Mouse (Mus musculus) adrenal gland, postnatal 4 days (tissue): ENCODE measurements around the gene Aifm3. TPM values are rescaled to one million over a fixed set of nuclear protein-coding genes. Genes with fewer than 3 reads are reported as not detected.

Source experiments
- DNase-seq, 2 experiments: peaks; one replicate each; pipeline ENCODE4 v3.0.0; 2021 to 2022; ENCODE audit warnings: low spot score in 2 of 2, mixed read lengths in 2 of 2
- long read RNA-seq, 2 experiments: library from polyadenylated mRNA; stranded (forward); transcript quantifications; one replicate each; pipeline ENCODE4 v2.0.0; 2021
- total RNA-seq, 2 experiments: library from RNA; stranded (reverse); gene quantifications; 2 replicates each; pipeline ENCODE4 v1.2.3; 2021

Aifm3 gene
- total RNA-seq, result 1 to 10 TPM; 7.5 to 8.5 TPM
- long read RNA-seq, experiment 1, partial matches to known transcripts, result 1 of 5 reads
- long read RNA-seq, experiment 1, other reads (novel, unspliced or antisense), result 2 of 5 reads
- long read RNA-seq, experiment 2, transcript Aifm3-201 (21 exons, 2,688 nt), result major isoform, 5 of 11 reads
- long read RNA-seq, experiment 2, partial matches to known transcripts, result 4 of 11 reads
- long read RNA-seq, experiment 2, other reads (novel, unspliced or antisense), result 2 of 11 reads

DNA sequence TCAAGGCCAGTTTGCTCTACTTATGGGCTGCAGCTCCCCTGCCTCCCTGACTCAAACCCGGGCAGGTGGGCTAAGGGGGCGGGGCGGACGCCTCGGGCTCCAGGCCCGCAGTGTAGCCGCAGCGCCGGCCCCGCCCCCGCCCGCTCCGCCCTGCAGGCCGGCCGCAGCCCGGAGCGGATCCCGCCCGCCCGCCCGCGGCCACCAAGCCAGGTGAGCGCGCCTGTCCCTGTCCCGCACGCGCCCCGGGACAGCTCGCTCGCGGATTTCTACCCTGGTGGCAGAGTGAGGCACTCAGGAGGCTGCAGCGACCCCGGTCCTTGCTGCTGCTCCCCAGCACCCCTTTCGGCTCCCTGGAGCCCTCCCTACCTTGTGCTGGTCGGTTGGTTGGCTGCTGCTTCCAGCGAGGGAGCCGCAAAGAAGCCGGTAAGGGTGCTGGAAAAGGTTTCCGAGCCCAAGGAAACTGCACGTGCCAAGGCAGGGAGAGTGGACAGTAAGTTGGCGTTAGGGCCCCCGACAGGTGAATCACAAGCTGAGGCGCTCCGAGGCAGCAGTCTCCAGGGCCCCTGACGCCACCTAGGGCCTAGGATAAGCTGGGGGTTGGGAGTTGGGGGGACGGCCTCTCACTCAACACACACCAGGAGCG is at the start of gene Aifm3:
Gene Aifm3 (plus strand): TSS at position 143 of the 643 bp plus-strand sequence.
- no peak for DNase-seq

DNA sequence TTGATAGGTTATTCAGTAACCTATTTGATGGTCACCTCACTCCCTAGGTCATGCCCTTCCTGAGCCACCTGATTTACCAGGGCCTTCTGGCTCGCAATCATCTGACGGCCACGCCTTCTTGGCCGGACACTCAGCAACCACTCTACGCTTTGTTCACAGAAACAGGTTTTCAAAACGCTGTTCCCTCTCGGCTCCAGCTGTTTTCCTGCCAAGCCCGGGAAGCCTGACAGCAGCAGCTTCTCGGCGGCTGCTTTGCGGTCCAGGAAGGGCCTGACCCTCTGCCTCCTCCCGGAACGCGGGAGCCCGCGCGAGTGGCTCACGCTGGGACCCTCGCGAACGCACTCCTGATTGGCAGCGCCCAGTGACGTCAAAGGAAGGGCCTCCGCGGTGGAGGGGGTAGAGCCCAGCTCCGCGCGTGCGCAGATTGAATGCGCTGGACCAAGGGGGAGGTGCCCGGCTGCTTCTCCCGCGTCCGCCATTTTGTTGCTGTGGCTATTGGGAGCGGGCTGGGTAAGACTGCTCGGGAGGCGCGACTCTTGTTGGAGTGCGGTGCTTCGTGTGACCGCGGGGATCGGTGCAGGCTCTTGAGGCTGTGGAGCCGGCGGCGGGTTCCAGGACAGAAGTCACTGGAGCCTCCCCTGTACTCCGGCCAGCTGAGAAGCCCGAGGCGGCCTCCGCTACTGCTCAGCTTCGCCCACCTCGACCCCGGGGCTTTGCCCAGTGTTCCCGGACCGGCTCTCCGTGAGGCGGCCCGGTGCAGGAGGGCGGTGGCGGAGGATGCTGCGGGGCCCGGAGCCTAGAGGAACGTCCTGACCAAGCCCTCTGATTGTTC is 37.7 kb upstream of the Aifm3 start, which contains the start of gene Crkl:
Gene Crkl (plus strand): TSS at position 447 of the 832 bp plus-strand sequence.
- peak; percentile 94 to 97 for DNase-seq

DNA sequence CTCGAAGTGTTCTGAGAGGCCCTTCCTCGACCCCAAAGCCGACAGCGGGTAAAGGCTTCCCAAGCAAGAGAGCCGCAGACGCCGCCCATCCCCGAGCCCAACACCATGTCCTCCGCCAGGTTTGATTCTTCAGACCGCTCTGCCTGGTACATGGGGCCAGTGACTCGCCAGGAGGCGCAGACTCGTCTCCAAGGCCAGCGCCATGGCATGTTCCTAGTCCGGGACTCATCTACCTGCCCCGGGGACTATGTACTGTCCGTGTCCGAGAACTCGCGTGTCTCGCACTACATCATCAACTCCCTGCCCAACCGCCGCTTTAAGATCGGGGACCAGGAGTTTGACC is 37.1 kb upstream of the Aifm3 start:
- peak in 1 of 2 experiments; percentile 13 for DNase-seq

GRCm38 (mm10) chr16:17456901-17457300 is 32.5 kb upstream of the Aifm3 start:
- no peak for DNase-seq

DNA sequence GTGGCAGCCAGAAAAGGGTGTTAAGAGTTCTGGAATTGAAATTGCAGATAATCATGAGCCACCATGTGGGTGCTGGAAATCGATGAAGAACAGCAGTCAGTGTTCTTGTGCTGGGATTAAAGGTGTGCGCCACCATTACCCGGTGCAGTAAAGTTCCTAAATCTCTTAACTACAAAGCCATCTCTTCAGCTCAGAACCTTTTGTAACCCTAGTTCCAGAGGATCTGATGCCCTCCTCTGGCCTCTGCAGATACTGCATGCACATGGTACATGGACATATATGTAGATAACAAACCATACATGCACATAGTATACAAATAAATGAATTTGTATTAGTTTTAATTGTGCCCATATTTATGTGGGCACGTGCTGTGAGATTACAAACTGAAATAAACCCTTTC is 29.2 kb upstream of the Aifm3 start:
- no peak for DNase-seq

DNA sequence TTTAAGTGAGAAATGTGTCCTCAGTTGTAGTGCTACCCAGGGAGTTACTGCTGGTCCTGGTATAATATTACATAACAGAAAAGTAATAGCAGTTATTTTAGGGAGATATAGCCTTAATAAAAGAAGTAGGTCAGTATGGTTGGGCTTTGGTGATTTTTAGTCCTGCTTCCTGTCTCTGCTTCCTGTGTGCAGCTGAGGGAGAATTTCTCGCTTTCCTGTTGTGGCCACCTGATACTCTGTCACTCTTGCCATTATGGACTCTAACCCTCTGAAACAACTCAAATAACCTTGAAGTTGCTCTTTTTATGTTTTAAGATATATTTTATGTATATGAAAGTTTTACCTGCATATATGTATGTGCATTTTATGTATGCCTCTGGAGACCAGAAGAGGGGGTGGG is 27.8 kb upstream of the Aifm3 start:
- DNase-seq, result no peak

DNA sequence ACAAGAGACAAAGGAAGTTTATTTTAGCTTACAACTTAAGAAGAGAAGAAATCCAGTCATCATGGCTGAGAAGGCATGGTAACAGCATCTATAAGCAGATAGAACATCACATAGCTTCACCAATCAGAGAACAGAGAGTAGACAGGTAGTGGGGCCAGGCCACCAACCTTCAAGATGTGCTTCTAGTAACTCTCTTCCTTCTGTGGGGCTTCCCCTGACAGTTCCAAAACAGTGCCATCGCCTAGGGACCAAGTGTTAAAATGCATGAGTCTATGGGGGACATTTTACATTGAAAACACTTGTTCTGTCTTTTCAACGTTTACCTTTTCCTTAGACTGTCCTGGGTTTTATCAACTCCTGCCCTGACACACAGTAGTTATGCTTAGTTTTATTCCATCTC is 26.2 kb upstream of the Aifm3 start:
- DNase-seq, result no peak

- DNase-seq, result no peak
Measured at GRCm38 (mm10) chr16:17466875-17467663, 22.3 kb upstream of the Aifm3 start.

DNA sequence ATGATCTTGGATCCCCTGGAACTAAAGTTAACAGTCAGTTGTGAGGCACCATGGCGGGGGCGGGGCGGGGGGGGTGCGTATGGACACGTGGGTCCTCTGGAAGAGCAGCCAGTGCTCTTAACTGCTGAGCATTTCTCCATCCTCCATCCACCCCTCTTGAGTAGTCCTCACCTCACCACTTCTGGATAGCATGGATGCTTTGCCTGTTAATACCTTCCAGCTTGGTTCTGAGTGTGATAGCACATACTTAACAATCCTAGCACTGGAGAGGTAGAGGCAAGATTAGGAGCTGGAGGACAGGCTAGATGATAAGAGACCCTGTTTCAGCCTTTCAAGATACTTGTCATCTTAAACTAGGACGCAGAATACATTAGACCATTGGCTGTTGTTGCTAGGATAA is 16.9 kb upstream of the Aifm3 start:
- no peak for DNase-seq

- no peak for DNase-seq
Measured at GRCm38 (mm10) chr16:17474091-17474490, 15.3 kb upstream of the Aifm3 start.

DNA sequence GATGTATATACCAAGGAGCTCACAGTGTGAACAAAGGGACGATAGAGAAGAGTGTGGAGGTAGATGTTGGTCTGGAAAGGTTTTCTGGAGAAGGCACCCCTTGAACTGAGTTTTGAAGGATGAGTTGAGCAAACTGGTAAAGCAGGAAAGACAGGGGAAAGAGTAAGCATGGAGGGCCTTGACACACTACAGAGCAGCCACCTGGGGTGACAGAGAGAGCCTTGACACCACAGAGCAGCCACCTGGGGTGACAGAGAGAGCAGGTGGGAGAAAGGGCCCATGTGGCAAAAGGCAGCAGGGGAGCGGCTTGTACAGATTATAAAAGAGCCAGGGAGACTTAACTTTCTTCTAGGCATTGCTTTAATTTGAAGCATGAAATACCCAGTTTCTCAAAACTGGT is 14.7 kb upstream of the Aifm3 start:
- DNase-seq, result no peak

- DNase-seq, result no peak
Measured at GRCm38 (mm10) chr16:17475326-17475725, 14.1 kb upstream of the Aifm3 start.

- DNase-seq, result no peak
Measured at GRCm38 (mm10) chr16:17478331-17478943, 11.0 kb upstream of the Aifm3 start.

DNA sequence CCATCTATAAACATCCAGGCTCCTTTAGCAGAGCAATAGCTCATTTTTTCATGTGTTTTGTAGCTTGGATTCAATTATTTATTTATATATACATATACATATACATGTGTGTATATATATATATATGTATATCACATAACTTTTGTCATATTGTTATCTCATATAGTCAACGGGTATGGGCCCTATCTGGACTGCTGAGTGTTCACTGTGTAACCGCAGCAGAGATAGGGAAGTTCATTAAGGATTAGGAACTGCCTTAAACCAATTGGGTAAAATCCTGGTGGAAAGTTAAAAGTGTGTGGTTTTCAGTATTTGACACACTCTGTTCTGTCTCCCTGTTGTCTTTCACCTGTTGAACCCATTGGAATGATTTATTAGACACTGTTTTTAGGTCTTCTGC is 7.9 kb upstream of the Aifm3 start:
- no peak for DNase-seq

DNA sequence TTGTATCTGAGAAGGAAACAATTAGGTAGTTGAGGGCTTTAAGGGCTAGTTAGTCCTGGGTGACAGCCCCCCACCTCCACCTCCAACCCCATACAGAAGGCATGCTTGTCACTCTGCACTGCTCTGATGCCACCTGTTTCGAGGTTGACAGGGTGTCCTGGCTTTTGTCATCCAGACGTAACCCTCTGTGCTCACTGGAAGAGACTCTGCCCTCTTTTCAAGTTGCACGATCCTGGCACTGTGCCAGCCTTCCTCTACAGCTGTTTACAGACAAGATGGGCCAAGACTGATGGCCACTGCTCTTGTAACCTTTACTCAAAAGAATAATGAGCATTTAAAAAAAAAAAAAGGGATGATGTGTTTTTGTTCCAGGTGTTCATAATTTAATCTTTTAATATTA is 2.9 kb upstream of the Aifm3 start:
- no peak for DNase-seq

- DNase-seq, result no peak
Measured at GRCm38 (mm10) chr16:17488478-17489468, 638 bp upstream of the Aifm3 start.

DNA sequence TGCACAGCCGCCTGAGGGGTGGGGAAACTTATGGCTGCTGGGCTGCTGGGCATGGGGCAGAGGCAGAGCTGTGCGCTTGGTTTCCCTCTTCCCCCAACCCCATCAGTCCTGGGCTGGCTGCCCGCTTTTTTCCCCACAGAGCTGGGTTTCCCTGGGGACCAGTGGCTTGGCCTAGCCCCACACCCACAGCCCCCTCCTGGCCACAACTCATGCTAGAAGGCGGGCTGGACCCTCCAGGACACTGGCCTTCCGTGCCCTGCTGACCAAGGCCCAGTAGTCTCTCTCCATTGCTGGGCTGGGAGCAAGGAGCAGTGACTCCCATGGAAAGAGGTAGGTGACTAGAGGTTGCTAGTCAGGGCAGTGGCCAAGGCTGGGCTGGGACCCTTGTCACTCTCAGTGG is 1.7 kb downstream of the Aifm3 start:
- no peak for DNase-seq

GRCm38 (mm10) chr16:17491896-17492561 is 2.6 kb downstream of the Aifm3 start:
- DNase-seq, result no peak
